ENCODE assay signal across 15 mouse cellular contexts in genomic region chr17:11801226-11801625, GRCm38 (mm10).
DNase-seq lines count a peak whose midpoint lies in the region.
"Had no signal": no experiment of that assay in that cellular context is flagged by ENCODE, and none has a peak within 500 bp of the region (broad histone marks: within the 10 kb centered on the region; RNA-seq: fewer than 3 reads in every experiment).

No protein-coding gene starts in this region.

- DNase-seq in layer of hippocampus, adult 11-12 months (ENCODE audit: low spot score), result peak; percentile 48
- no peak for DNase-seq in layer of hippocampus, postnatal 25 days (ENCODE audit: extremely low spot score in 1 of 2, low spot score in 1 of 2)
- peak; percentile 33 to 39 for DNase-seq in layer of hippocampus, adult 8-10 months (ENCODE audit: low spot score in 2 of 2)
- no peak for DNase-seq in layer of hippocampus, adult 9-10 months (ENCODE audit: low spot score)
- DNase-seq in gastrocnemius, postnatal 36 days, result no peak
- DNase-seq: adrenal gland, adult 2 months; adrenal gland, postnatal 10 days; adrenal gland, postnatal 25 days; cerebellum, adult 11 months; cerebellum, adult 18-20 months; cerebellum, adult 8-10 months; cerebellum, adult 9-11 months; cerebellum, postnatal 14 days; cerebellum, postnatal 36 days; embryo, embryonic 11 days had no signal

- intact Hi-C loops in gastrocnemius, postnatal 36 days (cut with DNase I), result no loop called here

Comparison
In these comparisons a context has a peak if more than half of its experiments do, and no peak if none do; other contexts are left out.
1. DNase-seq: peak in layer of hippocampus, adult 11-12 months (single experiment) and layer of hippocampus, adult 8-10 months (2 of 2); none in layer of hippocampus, postnatal 25 days (0 of 2), layer of hippocampus, adult 9-10 months (single experiment) and gastrocnemius, postnatal 36 days (0 of 2).